Mouse (Mus musculus) activated CD4-positive, CD25-positive, alpha-beta regulatory T cell, adult 4 months (primary cell): ENCODE results near the gene A030014E15Rik. TPM values are rescaled to one million over a fixed set of nuclear protein-coding genes. Genes with fewer than 3 reads are reported as not detected.
A peak's percentile ranks its signal among the peaks of the same experiment; 100 is the strongest.
"Not testable (repeated sequence)": the region's sequence is repeated elsewhere in the genome, so short reads cannot be mapped to it uniquely, and the experiment has no call there.

Experiments used
- ATAC-seq: one replicate; pipeline ENCODE4 v1.8.0; 2017
- polyA plus RNA-seq, 2 experiments: library from polyadenylated mRNA; unstranded; fragments of 100-300 nt; shearing (Covaris generic); gene quantifications; one replicate each; pipeline ENCODE4 v1.2.1; 2017

A030014E15Rik gene
- polyA plus RNA-seq: not detected

GRCm38 (mm10) chr1:82924650-82925049 is at the start of gene A030014E15Rik:
TSS of gene A030014E15Rik (plus strand) at chr1:82924917.
- no peak for ATAC-seq

- ATAC-seq: peak; percentile 74
Measured at GRCm38 (mm10) chr1:82879172-82879571, 45.5 kb upstream of the A030014E15Rik start.

- ATAC-seq: no peak
Measured at GRCm38 (mm10) chr1:82880196-82880595, 44.5 kb upstream of the A030014E15Rik start.

- no peak for ATAC-seq
Measured at GRCm38 (mm10) chr1:82893269-82893668, 31.4 kb upstream of the A030014E15Rik start.

- peak; percentile 70 for ATAC-seq
Measured at GRCm38 (mm10) chr1:82900567-82900966, 24.1 kb upstream of the A030014E15Rik start.

- ATAC-seq: no peak
Measured at GRCm38 (mm10) chr1:82901201-82901600, 23.5 kb upstream of the A030014E15Rik start.

- no peak for ATAC-seq
Measured at GRCm38 (mm10) chr1:82905886-82906285, 18.8 kb upstream of the A030014E15Rik start.

GRCm38 (mm10) chr1:82913025-82913424 is 11.7 kb upstream of the A030014E15Rik start, which contains the start of gene A030005L19Rik:
TSS of gene A030005L19Rik (plus strand) at chr1:82913325.
- no peak for ATAC-seq

- not testable (repeated sequence) for ATAC-seq
Measured at GRCm38 (mm10) chr1:82913434-82913833, 11.3 kb upstream of the A030014E15Rik start.

- not testable (repeated sequence) for ATAC-seq
Measured at GRCm38 (mm10) chr1:82930558-82930957, 5.8 kb downstream of the A030014E15Rik start.

GRCm38 (mm10) chr1:82931326-82931725 is 6.6 kb downstream of the A030014E15Rik start, which contains the start of gene Gm6217:
TSS of gene Gm6217 (minus strand) at chr1:82931399.
- ATAC-seq: not testable (repeated sequence)

- ATAC-seq: no peak
Measured at GRCm38 (mm10) chr1:82938666-82939065, 13.9 kb downstream of the A030014E15Rik start.

DNA sequence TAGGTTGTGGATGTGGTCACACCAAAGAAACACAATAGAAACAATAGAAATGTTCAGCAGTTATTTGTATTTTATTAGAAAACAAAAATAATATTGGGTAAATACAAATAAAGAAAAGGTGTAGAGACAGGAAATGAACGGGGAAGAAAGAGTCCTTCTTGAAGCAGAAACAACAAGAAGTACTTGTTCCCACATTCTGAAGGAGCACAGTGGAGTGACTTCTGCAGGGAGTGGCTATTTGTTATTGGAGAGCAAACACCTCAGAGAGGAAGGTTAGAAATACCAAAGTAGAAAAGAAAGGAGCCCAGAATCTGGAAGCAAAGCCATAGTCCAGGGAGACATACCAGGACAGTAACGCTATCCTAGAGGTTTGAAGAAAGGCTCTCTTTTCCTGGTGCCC is 17.8 kb downstream of the A030014E15Rik start:
- not testable (repeated sequence) for ATAC-seq

DNA sequence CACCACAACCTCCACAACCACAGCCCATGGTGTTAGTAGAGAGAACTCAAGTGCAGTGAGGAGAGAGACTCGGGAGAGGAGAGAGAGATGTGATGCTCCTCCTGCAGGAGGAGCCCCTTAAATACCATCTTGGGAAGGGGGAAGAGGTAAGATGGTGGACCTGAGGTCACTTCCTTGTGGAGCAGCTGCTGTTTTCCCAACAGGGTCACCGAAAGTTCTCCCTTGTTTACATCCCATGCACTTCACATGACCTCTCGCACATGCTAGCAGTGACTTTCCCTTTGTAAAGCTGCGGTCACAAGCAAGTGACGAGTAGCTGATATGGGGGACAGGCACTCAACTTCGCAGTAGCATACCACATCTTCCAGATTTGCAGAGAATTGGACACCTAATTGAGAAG is 18.6 kb downstream of the A030014E15Rik start, which contains the start of gene A030003K21Rik:
TSS of gene A030003K21Rik (minus strand) at position 94 of the 400 bp plus-strand sequence.
- ATAC-seq: not testable (repeated sequence)

DNA sequence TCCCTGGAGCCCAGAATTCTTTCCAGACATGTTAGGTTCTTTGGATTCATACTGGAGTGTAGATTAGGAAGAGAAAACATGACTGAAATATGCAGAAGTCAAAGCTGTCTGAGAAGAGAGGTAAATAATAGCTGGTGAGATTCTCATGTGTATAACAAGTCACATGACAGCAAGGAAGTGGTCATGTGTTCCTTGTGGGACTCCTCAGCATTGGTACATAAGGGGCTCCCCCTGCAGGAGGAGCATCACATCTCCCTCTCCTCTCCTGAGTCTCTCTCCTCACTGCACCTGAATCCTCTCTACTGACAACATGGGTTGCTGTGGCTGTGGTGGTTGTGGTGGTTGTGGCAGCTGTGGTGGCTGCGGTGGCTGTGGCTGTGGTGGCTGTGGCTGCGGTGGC is 21.3 kb downstream of the A030014E15Rik start:
- not testable (repeated sequence) for ATAC-seq

- no peak for ATAC-seq
Measured at GRCm38 (mm10) chr1:82948601-82949000, 23.9 kb downstream of the A030014E15Rik start.

GRCm38 (mm10) chr1:82955913-82956312 is 31.2 kb downstream of the A030014E15Rik start, which contains the start of gene Gm7544:
TSS of gene Gm7544 (minus strand) at chr1:82956013.
- not testable (repeated sequence) for ATAC-seq

- no peak for ATAC-seq
Measured at GRCm38 (mm10) chr1:82959870-82960385, 35.2 kb downstream of the A030014E15Rik start, which contains the start of gene Gm47955. TSS of gene Gm47955 (plus strand) at chr1:82960286.

DNA sequence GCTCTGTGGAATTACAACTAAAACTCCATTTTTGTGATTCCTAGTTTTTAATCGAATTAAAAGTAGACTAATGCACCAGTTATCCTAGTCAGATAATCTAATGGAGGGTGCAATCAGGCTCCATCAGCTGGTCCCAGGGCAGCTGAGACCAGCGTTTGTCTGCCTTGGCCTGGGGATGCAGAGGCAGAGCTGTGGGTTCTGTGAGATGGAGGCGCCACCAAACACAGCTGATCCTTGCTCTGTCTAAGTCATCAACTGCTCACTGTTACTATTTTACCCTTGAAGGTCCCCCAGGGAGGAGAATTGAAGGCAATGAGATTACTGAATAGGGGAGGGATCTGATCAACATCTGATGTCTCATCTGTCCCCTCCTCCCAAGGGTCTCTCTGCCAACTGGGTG is 41.7 kb downstream of the A030014E15Rik start:
- ATAC-seq: no peak

- no peak for ATAC-seq
Measured at GRCm38 (mm10) chr1:82972046-82972445, 47.3 kb downstream of the A030014E15Rik start.

DNA sequence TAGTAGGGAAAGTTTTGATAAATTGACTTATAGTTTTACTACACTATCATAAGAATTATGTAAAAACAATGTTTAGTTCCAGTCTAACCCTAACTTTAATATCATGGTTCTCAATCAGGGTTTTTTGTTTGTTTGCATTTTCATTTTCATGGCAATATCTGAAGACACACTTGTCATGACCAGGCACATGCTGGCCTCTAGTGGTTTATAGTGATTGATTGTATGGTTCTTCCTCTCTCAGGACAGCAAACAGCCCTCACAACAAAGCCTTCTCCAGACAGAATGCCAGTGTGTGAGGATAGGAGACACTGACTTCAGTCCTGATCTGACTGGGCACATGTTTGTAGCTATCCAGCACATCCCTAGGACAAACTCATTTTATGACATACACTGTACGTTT is 48.5 kb downstream of the A030014E15Rik start:
- no peak for ATAC-seq

DNA sequence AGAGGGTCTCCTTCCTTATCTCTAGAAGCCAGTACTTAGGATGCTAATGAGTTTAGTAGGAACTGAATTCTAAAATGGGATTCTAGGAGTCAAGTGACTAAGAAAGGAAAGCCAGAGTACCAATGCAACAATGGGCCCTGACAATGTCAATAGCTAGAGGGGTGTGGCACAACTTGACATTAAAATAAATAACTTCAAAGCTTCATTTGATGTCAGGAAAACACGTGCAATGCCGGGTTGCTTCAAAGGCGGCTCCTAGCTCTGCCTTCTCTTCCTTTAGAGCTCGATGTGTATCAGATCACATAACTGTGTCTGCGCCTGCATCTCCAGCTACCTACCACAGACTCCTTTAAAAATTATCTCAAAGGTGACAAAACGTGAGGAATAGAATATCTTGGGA is 49.2 kb downstream of the A030014E15Rik start:
- peak; percentile 79 for ATAC-seq

GRCm38 (mm10) chr1:82974342-82974741 is 49.6 kb downstream of the A030014E15Rik start:
- ATAC-seq: peak; percentile 5
